Mouse (Mus musculus) limb, embryonic 11.5 days (tissue): Measurements from ENCODE around the gene Sycn. TPM values are rescaled to one million over a fixed set of nuclear protein-coding genes. Genes with fewer than 3 reads are reported as not detected.

ENCODE experiments used
- ATAC-seq: fragments of 200-750 bp; cut with Nextera tagmentation; 2 replicates; pipeline ENCODE4 v1.8.0; 2017; ENCODE audit warnings: low read depth; ENCODE audit not compliant: insufficient number of reproducible peaks, low FRiP score, low TSS enrichment
- DNase-seq: peaks from one replicate; pipeline ENCODE4 v3.0.0-alpha.2; 2015; ENCODE audit warnings: low spot score
- H3K27ac ChIP-seq: fragments of 300-500 bp; sonication (generic); replicated peaks from 2 replicates; pipeline ENCODE4 v1.5.1; 2014; ENCODE audit warnings: low read depth, mild to moderate bottlenecking, low read length
- H3K27me3 ChIP-seq: fragments of 300-500 bp; sonication (generic); 2 replicates; pipeline ENCODE4 v1.6.1; 2014; ENCODE audit warnings: mild to moderate bottlenecking, low read length, mixed read lengths; ENCODE audit not compliant: control insufficient read depth, insufficient read depth
- H3K36me3 ChIP-seq: fragments of 300-500 bp; sonication (generic); 2 replicates; pipeline ENCODE4 v1.6.1; 2014; ENCODE audit warnings: mild to moderate bottlenecking, low read length, moderate library complexity, mixed read lengths; ENCODE audit not compliant: control insufficient read depth, insufficient read depth
- H3K4me1 ChIP-seq: fragments of 300-500 bp; sonication (generic); 2 replicates; pipeline ENCODE4 v1.6.1; 2014; ENCODE audit warnings: low read length, mixed read lengths; ENCODE audit not compliant: control insufficient read depth, insufficient read depth
- H3K4me2 ChIP-seq: fragments of 300-500 bp; sonication (generic); 2 replicates; pipeline ENCODE4 v1.6.1; 2014; ENCODE audit warnings: low read depth, mild to moderate bottlenecking, moderate library complexity; ENCODE audit not compliant: severe bottlenecking
- H3K4me3 ChIP-seq: fragments of 300-500 bp; sonication (generic); 2 replicates; pipeline ENCODE4 v1.5.1; 2014; ENCODE audit warnings: low read depth, low read length
- H3K9ac ChIP-seq: fragments of 300-500 bp; sonication (generic); 2 replicates; pipeline ENCODE4 v1.6.1; 2014; ENCODE audit warnings: mild to moderate bottlenecking, low read length
- H3K9me3 ChIP-seq: fragments of 300-500 bp; sonication (generic); 2 replicates; pipeline ENCODE4 v1.6.1; 2016; ENCODE audit warnings: low read length; ENCODE audit not compliant: control insufficient read depth
- WGBS: fragments of 180-500 bp; shearing (Covaris S2); extraction: QIAGEN DNeasy Blood & Tissue Kit; methylation state at CpG from one replicate; pipeline ENCODE4 v1.1.7; 2014; 5-methylcytosine and 5-hydroxymethylcytosine counted together
- microRNA-seq: library from miRNA; unstranded; fragments of <30 nt; microRNA quantifications from one replicate; pipeline ENCODE4, GENCODE M21; 2016
- polyA plus RNA-seq: library from polyadenylated mRNA; unstranded; fragments of >200 nt; fragmentation: Nextera tagmentation; extraction: Ambion mirVana; gene quantifications from 2 replicates; pipeline ENCODE4 v1.2.1, GENCODE M21; 2014

Sycn gene
- polyA plus RNA-seq, 1 experiment from 2014 or later = not detected

GRCm38 (mm10) chr7:28584468-28584867 is 43.8 kb downstream of the Sycn start:
- Histone ChIP-seq H3K27ac (no peak overlapping the region), H3K27me3 (no peaks in the 10 kb centered on the region), H3K4me3 (no peak overlapping the region)

GRCm38 (mm10) chr7:28585001-28585400 is 44.3 kb downstream of the Sycn start:
- DNase-seq (no peak), ATAC-seq (no peak)
- peaks cover 20% of the 10 kb centered on the region for H3K4me1 ChIP-seq
- H3K9ac ChIP-seq = no peak overlapping the region
- H3K27ac ChIP-seq = no peak overlapping the region
- H3K27me3 ChIP-seq = no peaks in the 10 kb centered on the region
- WGBS = 83% methylated on average over 6 of the region's 6 CpGs
- no peak overlapping the region for H3K4me3 ChIP-seq
- no peaks in the 10 kb centered on the region for H3K36me3 ChIP-seq
- no peaks in the 10 kb centered on the region for H3K9me3 ChIP-seq
- H3K4me2 ChIP-seq = no peak overlapping the region

More at GRCm38 (mm10) chr7:28584468-28584867, 43.8 kb downstream of the Sycn start:
- DNase-seq (no peak), ATAC-seq (no peak)
- Histone ChIP-seq H3K9me3 (no peaks in the 10 kb centered on the region), H3K4me2 (no peak overlapping the region), H3K4me1 (peaks cover 20% of the 10 kb centered on the region), H3K36me3 (no peaks in the 10 kb centered on the region), H3K9ac (no peak overlapping the region)
- WGBS = 75% methylated on average over 4 of the region's 4 CpGs

- H3K4me1 ChIP-seq = peaks cover 20% of the 10 kb centered on the region
- H3K9me3 ChIP-seq = no peaks in the 10 kb centered on the region
- no peaks in the 10 kb centered on the region for H3K36me3 ChIP-seq
- no peak for ATAC-seq
- DNase-seq = no peak
- no peak overlapping the region for H3K4me2 ChIP-seq
- no peak overlapping the region for H3K9ac ChIP-seq
- no peak overlapping the region for H3K4me3 ChIP-seq
- 66% methylated on average over 6 of the region's 6 CpGs for WGBS
- H3K27ac ChIP-seq = no peak overlapping the region
- no peaks in the 10 kb centered on the region for H3K27me3 ChIP-seq
Observed at GRCm38 (mm10) chr7:28586663-28587411, 46.2 kb downstream of the Sycn start.

- H3K27me3 ChIP-seq = no peaks in the 10 kb centered on the region
- DNase-seq (no peak), ATAC-seq (peak; percentile 44; the same call in 1 of the 2 replicates)
Observed at GRCm38 (mm10) chr7:28587644-28588043, 47.0 kb downstream of the Sycn start.

More at GRCm38 (mm10) chr7:28587644-28588043, 47.0 kb downstream of the Sycn start:
- Histone ChIP-seq H3K36me3 (no peaks in the 10 kb centered on the region), H3K9ac (no peak overlapping the region), H3K4me3 (no peak overlapping the region), H3K4me1 (peaks cover 21% of the 10 kb centered on the region), H3K27ac (no peak overlapping the region; the same call in 1 of the 2 replicates), H3K4me2 (no peak overlapping the region), H3K9me3 (no peaks in the 10 kb centered on the region)

Small RNA genes lying within 50 kb of the gene (microRNA-seq; reads per million reads assigned to microRNA genes)
- not detected for gene Mir7049

Other genes starting within 250 kb of the Sycn start
- gene Selenov, start 249.7 kb upstream of the Sycn start, polyA plus RNA-seq = 0.41 TPM in 1 of 2 replicates, not detected in the other
- gene Dll3, start 238.6 kb upstream of the Sycn start, polyA plus RNA-seq = 2.7 and 4.3 TPM in 2 replicates
- gene Timm50, start 228.8 kb upstream of the Sycn start, polyA plus RNA-seq = 184 and 205 TPM in 2 replicates
- 89.0 and 94.7 TPM in 2 replicates for gene Supt5, start 202.1 kb upstream of the Sycn start, polyA plus RNA-seq
- 1,100 and 1,120 TPM in 2 replicates for gene Rps16, start 190.2 kb upstream of the Sycn start, polyA plus RNA-seq
- gene Plekhg2, start 168.3 kb upstream of the Sycn start, polyA plus RNA-seq = 73.2 and 79.6 TPM in 2 replicates
- 5.6 and 6.1 TPM in 2 replicates for gene Zfp36, start 160.6 kb upstream of the Sycn start, polyA plus RNA-seq
- 51.5 and 53.5 TPM in 2 replicates for gene Med29, start 148.2 kb upstream of the Sycn start, polyA plus RNA-seq
- 83.5 and 94.9 TPM in 2 replicates for gene Paf1, start 147.9 kb upstream of the Sycn start, polyA plus RNA-seq
- 5.8 and 7.5 TPM in 2 replicates for gene Gmfg, start 103.4 kb upstream of the Sycn start, polyA plus RNA-seq
- 5.8 and 6.3 TPM in 2 replicates for gene Lrfn1, start 88.9 kb upstream of the Sycn start, polyA plus RNA-seq
- gene Ifnl2, start 30.4 kb upstream of the Sycn start, polyA plus RNA-seq = not detected in 2 replicates
- gene Ifnl3, start 18.0 kb upstream of the Sycn start, polyA plus RNA-seq = not detected in 2 replicates
- not detected in 2 replicates for gene Nccrp1, start 6.4 kb downstream of the Sycn start, polyA plus RNA-seq
- 37.5 and 37.6 TPM in 2 replicates for gene Samd4b, start 57.3 kb downstream of the Sycn start, polyA plus RNA-seq
- gene Pak4, start 57.3 kb downstream of the Sycn start, polyA plus RNA-seq = 37.4 and 44.5 TPM in 2 replicates
- not detected in 2 replicates for gene Acp7, start 90.4 kb downstream of the Sycn start, polyA plus RNA-seq
- gene Fbxo27, start 152.0 kb downstream of the Sycn start, polyA plus RNA-seq = 5.9 and 6.2 TPM in 2 replicates
- 15.9 and 16.4 TPM in 2 replicates for gene Fbxo17, start 175.9 kb downstream of the Sycn start, polyA plus RNA-seq
- 146 and 156 TPM in 2 replicates for gene Mrps12, start 200.9 kb downstream of the Sycn start, polyA plus RNA-seq
- gene Sars2, start 201.1 kb downstream of the Sycn start, polyA plus RNA-seq = 34.9 and 35.8 TPM in 2 replicates
- gene Ccer2, start 215.3 kb downstream of the Sycn start, polyA plus RNA-seq = not detected in 2 replicates
- 68.8 and 69.8 TPM in 2 replicates for gene Sirt2, start 225.8 kb downstream of the Sycn start, polyA plus RNA-seq
- 40.3 and 44.4 TPM in 2 replicates for gene Nfkbib, start 226.6 kb downstream of the Sycn start, polyA plus RNA-seq
- gene Rinl, start 248.1 kb downstream of the Sycn start, polyA plus RNA-seq = 2.0 and 3.2 TPM in 2 replicates